Mouse (Mus musculus) retina, postnatal 1 day (tissue): Measurements from ENCODE around the gene Sorl1.
A peak's percentile ranks its signal among the peaks of the same experiment; 100 is the strongest.
"Not testable (repeated sequence)": the region's sequence is repeated elsewhere in the genome, so short reads cannot be mapped to it uniquely, and the experiment has no call there.

ENCODE experiments used
- DNase-seq: peaks from one replicate; pipeline ENCODE4 v3.0.0-alpha.2; 2012

Gene Sorl1

DNA sequence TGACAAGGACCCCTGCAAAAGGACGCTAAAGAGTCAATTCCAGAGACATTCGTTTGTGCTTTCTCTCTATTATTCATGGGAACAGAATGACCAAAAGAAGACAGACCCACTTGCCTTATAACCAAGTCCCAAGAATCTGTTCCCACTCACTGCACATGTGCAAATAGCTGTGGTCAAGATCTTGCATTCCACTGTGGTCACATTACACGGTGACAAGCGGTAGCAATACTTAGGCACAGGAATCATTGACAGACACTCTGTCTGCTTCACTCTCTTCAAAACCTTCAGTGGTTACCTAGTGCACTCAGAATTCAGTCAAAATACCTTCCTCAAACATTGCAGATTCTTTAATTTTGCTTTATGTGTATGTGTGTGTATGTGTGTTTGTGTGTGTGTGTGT lies 36.2 kb downstream of the Sorl1 start:
- DNase-seq: no peak

DNA sequence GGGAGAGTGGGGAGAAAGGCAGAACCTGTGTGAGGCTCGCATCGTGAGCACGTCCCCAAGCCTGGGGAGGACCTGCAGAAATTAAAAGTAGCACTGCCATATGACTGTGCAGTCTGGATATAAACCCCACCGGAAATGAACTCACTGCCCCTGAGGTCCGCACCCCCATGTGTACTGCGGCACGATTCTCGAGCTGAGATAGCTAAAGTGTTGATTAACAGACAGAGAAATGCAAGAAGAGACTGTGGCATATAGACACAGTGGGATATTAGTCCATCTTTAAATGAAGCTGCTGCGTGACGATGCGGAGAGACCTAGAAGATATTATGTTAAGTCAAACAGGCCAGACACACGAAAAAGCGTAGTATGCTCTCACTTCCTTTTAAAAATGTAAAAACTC lies 38.1 kb downstream of the Sorl1 start:
- DNase-seq: no peak

DNA sequence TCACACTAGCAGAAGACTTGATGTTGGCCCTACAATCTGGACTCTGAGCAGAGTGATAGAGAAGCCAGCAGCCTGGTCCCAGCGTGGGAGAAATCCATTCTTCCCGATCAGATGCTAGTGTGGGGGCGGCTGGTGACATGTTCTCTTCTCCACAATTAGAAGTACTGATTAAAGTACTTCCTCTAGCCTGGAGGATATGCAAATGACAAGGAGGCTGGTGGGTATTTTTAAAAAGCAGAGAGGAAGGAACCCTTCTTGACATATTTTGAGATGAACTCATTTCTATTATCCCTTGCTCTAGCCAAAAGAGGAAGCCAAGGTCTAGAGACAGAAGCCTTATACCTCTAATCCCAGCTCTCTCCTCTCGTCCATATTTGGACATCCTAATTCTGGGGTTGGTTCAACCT lies 40.4 kb downstream of the Sorl1 start:
- no peak for DNase-seq

DNA sequence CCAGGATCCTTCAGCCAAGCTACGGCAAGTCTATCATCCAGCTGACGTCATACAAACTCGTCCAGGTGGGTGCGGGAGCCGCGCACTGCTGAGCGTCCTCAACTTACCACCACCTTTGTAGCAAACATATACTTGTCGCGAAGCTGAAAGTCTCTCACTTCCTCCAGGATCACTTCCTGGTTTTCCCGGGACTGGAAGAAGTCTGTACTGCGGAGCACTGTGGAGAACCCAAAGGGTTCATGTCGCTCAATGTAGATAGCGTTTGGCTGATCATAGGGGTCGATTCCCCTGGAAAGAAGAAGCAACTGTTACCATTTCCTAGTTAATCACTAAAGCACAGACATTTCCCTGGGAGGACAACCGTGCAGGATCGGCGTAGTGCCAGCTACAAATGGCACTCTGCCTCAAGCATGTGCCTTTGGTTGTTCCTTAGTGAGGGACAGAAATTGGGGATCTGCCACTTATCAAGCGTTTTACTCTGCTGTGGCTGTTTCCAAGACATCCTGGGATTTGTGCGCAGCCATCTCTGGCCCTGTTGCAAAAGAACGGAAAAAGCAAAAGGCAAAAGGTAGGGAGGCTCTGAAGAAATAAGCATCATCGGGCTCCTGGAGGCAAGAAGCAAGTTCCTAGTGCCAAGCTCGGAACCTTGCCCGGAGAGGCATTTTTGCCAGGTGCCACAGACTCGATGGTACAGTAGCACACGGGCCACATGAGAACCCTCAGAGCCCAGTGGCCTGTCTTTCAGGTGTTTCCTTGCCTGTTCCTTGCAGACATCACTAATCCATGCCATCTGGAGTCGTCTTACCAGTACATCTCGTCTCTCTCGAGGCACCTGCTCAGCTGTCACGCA lies 42.2 kb downstream of the Sorl1 start:
- DNase-seq: no peak

DNA sequence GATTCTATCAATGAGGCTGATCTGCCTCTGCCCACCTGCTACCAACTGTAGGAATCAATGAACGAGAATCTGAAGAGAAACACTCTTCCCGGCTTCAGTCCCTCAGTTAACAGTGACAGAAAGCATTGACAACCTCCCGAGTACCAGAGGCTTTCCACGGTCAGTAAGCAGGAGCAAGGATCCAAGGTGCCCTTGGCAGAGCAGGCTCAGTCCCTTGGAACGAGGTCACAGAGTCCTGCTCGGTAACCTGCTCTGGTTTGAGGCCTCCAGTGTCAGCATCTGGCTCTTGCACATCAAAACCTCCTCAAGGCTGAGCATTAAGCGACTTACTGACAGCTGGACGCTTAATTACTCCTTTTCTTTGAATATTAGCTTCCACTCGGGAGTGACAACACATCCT lies 43.4 kb downstream of the Sorl1 start:
- DNase-seq: peak; percentile 17

DNA sequence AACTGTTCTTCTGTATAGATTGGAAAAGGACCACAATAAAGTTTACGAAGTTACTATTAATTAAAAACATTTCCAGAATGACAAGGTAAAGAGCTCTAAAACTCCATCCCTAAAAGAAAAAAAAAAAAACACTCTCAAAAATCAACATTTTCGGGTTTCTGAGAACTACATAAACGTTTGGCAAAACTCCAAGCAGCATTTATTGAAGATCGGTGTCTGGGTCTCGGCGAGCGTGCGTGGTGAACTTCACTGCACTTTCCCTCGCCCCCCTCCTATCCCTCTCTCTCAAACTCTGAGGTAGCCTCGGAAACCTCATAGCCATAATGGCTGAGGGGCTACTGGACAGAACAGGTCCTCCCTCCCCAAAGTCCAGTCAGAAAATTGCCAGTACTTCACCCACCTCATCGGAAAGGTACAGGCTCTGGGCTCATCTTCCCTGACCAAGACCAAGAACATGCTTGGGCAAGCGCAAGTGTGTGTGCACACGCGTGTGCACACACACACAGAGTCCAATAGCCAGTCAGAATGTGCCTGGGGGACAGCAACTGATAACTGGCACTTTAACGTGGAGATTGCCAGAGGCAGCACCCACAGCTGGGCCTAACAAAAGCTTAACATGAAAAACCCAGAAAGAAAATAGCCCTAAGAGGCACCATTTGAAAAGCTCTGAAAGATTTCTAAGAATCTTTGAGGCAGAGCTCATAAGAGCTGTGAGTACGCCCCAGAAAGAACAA lies 46.8 kb downstream of the Sorl1 start:
- DNase-seq: no peak

DNA sequence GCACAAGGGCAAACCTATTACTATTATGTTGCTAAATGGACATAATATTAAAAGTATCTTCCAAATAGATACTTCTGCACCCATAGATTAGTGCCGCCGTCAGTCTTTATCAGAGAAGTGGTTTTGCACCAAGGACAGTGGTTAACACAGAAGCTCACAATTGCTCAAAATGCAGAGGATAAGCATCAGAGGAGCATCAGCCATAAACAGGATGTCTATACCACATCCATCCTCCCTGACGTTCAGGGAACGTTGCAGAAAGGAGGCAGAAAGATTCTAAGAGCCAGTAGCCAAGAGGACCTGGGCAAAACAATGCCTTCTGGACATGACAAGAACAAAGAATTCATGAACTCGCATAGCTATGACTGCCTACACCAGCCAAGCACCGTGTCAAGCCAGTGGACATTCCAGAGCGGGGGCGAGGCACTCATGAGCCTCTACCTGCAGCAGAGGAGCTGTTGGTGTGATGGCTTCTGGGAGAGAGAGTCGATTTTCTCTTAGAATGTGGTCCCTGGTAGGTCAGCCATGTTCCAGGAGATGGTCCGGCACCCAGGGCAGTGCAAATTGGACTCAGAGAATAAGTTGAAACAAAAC lies 47.7 kb downstream of the Sorl1 start:
- no peak for DNase-seq

DNA sequence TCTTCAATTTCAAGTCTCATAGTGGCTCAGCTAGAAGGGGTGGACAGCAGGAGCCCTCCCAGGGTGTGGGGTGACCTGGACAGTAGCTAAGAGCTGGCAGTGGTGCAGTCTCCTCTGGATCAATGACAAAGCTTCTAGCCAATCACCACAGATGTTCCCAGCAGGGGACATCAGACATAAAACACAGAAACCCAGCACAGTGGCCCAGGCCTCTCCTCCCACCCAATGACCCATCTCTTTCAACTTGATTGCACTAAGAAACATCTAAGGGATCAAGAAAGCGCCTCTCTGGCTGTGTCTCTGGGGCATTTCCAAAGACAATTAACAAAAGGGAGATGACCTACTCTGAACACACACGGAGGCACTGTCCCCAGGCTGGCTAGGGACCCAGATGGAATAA lies 48.9 kb downstream of the Sorl1 start:
- DNase-seq: peak; percentile 58

DNA sequence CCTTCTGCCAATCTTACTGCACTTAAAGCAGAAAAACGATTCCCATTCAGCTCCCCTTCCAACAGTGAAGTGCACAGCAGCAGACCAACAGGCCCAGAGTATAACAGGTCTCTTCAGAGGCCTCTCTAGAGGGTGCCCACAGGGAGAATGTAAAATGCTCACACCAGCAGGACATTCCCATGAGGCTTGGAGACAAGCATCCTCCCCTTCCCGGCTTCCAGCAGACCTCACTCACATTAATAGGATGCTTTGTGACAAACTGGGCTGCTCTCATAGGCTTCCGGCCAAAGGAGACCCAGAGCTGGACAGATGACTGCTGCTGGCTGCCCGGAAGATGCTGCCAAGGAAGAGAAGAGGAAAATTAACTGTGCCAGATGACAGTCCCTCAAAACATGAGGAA lies 52.1 kb downstream of the Sorl1 start:
- peak; percentile 46 for DNase-seq

DNA sequence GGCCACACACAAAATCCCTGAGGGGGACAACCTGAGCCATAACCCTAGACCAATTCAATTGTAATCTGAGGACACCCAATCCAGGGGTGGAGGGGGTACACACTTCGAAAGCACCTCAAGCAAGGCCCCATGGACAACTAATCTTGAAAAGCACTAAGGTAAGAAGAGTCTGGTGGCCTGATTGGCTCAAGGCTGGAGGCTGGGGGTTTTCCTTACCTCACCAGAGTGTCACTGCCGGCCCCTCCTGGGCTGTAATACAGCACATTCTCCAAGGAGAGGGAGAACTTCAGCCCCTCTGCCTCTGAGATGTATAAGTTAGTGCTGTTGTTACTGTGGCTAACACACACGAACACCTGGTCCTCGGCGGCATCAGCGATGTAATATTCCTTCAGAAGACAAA lies 53.2 kb downstream of the Sorl1 start:
- no peak for DNase-seq

DNA sequence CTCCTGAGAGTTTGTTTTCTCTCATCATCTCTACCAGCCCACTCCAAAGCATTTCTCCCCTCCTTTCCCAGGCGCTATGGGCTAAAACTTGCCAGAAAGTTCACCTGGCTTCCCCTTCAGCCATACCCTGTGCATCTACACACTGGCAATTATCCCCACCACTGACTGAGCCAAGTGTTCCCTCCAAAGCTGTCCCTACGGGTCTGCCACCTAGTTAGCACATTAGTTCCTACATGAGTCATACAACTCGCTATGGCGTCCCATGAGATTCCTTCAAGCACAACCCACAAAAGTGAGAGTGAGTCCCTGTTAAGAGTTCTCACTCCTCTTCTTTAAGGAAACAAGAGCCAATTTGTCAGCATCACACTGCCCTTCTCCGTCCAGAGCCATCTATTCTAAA lies 54.6 kb downstream of the Sorl1 start:
- DNase-seq: no peak

DNA sequence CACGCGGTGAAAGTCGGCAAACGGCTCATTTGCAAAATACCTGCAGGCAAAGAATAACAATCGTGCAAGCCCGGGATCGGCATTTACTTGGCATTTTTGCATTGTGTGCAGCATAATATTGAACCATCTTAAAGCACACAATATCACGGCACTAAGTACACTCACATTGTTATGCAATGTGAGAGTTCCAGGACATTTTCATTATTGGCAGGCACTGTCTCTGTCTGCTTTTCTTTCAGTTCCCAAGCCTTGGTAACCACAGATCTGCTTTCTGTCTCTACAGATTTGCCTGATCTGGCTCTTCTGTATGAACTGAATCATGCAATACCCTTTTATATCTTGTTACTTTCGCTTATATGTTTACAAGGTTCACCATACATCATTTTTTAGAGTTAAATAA lies 56.1 kb downstream of the Sorl1 start:
- no peak for DNase-seq

DNA sequence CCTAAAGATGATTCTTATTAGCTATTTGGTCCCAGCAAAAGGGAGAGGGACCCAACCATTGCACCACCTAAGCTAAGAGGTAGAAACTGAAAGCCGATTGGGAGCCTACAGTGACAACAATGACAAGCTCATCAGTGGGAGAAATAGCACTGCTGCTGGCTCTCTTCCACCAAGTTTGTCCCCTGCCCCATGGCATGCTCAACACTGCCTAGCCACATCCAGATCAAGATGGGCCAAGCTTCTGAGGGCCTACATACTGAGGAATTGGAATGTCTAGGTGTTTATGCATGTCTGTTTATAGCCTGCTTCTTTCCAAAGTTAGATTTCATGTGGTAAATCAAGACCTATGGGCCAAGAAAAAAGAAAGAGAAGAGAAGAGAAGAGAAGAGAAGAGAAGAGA lies 58.3 kb downstream of the Sorl1 start:
- no peak for DNase-seq

DNA sequence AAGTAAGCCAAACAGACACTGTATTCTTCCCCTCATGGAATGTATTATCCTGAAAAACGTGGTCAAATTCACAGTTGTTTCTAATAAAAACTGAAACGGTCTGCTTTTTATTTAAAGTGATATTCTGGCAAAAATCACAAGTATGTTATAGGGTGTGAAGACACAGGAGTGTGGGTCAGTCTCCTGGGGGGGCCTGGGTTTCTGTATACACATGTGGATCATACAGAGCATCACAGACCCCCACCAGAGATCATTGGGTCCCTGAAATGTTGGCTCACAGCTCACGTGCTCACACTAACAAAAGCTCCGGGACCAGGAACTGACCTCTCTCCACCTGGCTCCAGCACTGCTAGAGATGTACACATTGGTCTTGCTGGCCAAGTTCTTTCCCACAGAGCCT lies 60.7 kb downstream of the Sorl1 start:
- DNase-seq: no peak

DNA sequence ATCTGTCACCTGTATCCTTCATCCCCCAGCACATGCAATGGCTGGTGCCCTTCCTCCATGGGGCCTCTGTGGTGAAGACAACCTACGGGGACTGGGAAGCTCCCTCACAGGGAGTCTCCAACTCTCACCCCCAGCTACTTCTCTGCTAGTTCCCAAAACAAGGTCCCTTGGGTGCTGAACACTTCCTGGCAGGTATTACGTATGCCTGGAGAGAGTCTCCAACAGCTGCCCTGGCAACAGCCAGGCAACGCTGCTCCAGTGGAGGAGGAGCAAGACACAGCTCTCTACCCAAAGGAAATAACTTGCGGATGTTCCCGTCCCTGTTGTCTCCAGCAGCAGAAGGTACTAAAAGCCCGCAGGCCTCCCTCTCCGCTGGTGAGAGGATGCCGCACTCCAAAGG lies 61.8 kb downstream of the Sorl1 start:
- DNase-seq: no peak

DNA sequence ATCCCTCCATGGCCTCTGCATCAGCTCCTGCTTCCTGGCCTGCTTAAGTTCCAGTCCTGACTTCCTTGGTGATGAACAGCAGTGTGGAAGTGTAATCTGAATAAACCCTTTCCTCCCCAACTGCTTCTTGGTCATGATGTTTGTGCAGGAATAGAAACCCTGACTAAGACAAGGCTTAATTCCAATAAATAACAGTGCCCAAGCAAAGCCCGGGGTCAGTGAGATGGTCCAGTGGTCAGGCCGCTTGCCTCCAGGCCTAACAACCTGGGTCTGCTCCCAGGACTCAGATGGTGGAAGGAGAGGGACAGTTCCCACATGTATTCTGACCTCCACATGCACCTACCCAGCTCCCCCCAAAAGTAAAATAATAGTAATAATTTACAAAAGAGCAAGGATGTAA lies 65.1 kb downstream of the Sorl1 start:
- DNase-seq: not testable (repeated sequence)

DNA sequence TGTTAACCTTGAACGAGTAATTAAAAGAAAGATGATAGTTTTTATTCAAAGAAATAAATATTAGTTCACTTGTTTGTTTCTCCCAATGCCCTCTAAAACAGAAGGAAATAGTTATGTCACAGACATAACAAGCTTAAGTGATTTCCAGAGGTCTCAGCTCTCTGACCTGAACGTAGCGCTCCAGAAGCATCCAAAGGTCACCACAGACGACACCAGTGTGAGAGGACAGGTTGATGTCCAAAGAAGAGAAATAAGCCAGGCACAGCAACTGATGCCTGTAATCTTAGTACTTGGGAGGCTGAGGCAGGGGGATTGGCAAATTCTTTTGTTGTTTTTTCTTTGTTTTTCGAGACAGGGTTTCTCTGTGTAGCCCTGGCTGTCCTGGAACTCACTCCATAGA lies 67.5 kb downstream of the Sorl1 start:
- DNase-seq: no peak

DNA sequence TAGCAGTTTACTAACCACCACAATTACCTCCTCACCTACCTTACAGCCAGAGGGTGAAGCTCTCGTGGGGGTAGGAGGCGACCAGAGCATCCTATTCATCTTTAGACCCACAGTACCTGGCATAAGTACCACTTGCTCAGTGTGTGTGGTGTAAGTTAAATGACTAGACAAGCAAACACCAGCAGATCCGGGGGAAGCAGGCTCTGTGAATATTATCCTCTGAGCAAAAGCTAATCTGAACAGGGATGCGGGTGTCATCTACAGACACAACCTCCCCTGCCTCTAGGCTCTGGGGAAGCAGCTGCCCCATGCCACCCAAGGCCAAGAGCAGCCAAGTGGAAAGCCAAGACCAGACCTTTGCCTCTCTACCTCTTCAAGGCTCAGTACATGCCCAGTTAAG lies 68.7 kb downstream of the Sorl1 start:
- peak; percentile 30 for DNase-seq

DNA sequence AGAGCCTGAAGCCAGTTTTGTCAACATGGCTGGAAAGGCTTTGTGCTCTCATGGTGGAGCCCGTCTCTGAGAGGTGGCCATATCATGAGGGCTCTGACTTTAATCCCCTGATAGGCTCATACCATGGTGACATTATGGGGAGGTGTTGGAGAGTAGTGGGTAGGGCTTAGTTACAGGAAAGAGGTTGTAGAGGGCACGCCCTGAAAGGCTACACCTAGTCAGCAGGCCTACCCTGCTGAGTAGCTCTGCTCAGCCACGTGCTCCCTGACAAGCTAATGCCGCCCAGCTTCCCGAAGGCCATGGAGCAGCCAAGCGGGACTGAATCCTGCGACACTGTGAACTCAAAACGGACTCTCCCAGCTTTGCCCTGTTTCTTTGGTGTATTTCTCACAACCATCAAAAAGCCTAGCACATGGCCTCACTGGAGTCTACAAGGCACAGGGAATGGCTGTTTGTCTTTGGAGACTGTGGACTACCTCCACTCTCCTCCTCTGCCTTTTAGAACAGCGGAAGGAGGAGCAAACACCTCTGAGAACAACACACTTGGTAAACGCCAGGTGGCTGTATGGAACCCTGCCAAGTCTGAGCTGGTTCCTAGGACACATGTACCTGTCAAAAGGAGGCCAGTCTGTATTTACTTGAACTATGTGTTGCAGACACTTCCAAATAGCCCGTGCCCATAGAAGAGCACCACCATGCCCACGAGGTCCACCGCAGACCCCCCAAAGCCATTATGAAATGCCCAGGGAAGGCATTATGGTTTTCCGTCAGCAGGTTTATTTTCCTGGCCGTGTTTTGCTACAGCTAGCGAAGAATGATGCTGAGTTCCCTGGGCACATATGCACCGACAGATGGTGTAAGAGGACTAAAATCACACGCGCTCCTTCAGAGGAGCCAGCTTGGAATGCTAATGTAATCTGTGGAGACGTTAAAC lies 69.5 kb downstream of the Sorl1 start:
- DNase-seq: peak; percentile 35

DNA sequence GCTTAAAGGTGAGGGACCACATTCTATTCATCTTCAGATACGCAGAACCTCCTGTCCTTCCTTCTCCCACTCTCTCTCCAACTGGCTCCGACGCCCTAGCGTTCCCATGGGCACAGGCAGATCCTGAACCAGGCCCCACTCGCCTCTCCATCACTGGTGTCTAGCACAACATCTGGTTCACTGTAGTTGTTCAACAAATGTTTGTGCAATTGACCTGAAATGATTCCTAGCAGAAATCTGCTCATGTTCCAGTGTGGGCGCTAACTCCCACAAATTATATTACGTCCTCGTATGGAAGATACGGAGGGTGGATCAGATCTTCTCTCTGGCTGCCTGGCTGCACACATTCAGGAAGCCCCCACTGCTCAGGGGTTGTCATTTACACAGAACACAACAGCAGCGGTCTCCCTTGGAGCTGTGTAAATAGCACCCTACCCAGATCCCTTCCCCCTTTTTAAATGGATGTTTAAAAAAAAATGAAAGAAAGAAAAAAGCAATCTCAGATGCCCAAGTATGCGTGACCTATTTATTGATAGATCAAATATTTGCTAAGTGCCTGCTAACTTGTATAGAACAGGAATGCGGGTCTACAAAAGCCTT lies 70.4 kb downstream of the Sorl1 start:
- DNase-seq: no peak

DNA sequence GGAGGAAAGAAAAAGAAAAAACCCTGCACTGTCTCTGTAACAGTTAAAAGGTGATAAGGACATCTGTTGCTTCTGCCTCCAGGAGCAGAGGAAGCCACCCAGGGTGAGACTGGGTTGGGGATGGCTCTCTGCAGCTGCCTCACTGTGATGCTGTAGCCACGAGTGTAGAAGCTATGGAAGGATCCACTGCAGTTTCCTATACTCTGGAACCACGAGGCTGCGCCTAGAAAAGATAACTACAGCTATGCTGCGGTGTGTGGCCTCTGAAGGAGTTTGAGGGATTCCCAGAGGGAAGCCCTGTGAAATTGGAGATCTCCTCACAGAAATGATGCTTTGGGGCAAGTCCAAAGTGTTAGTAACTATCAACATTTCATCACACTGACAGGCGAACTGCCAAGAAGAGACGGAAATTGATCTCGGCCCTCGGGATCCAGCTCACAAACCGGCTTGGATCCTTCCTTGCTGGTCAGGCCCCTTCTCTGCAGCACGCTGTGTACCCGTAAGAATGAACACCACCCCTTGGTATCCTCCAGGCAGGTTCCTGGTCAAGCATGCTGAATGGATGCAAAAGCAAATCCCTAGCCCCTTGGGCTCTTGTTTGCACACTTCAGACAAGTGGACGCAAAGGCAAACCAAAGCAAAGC lies 71.3 kb downstream of the Sorl1 start:
- no peak for DNase-seq

DNA sequence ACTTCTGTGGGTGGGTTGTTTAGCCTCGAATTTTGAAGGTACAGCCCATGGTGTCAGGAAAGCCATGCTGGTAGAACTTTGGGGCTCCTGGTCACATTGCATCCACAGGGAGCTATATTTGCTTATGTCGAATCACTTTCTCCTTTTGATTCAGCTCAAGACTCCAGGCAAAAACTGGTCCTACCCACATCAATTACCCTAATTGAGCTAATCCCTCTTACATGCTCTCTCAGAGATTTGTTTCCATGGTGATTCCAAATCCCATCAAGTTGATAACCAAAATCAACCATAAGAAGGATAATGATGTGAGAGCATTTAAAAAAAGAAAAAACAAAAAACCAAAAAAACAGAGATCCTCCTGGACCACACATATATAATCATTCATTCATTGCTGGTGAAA lies 75.6 kb downstream of the Sorl1 start:
- peak; percentile 86 for DNase-seq
